Mouse (Mus musculus) E14TG2a.4 (cell line): Measurements from ENCODE around the gene Itgax.
A peak's percentile ranks its signal among the peaks of the same experiment; 100 is the strongest.
"Not testable (repeated sequence)": the region's sequence is repeated elsewhere in the genome, so short reads cannot be mapped to it uniquely, and the experiment has no call there.

ENCODE experiments used
- H3K27me3 ChIP-seq: 2 replicates; pipeline ENCODE4 v1.6.1; 2014; ENCODE audit warnings: low read length, control low read depth; ENCODE audit not compliant: insufficient read depth
- H3K36me3 ChIP-seq: 2 replicates; pipeline ENCODE4 v1.6.1; 2014; ENCODE audit warnings: low read length, control low read depth; ENCODE audit not compliant: insufficient read depth
- H3K4me1 ChIP-seq: replicated peaks from 2 replicates; pipeline ENCODE4 v1.6.1; 2014; ENCODE audit warnings: low read depth, low read length, control low read depth
- H3K4me3 ChIP-seq: replicated peaks from 2 replicates; pipeline ENCODE4 v1.5.1; 2014; ENCODE audit warnings: mild to moderate bottlenecking, low read length
- H3K9me3 ChIP-seq: 2 replicates; pipeline ENCODE4 v1.6.1; 2014; ENCODE audit warnings: low read length, control low read depth
- CTCF ChIP-seq: conservative IDR thresholded peaks from 2 replicates; pipeline ENCODE4 v1.5.1; 2014; ENCODE audit warnings: low read length
- NANOG ChIP-seq: IDR thresholded peaks from 2 replicates; pipeline ENCODE4 v1.6.1; 2014; ENCODE audit warnings: borderline replicate concordance, low read length, mixed read lengths
- POU5F1 ChIP-seq: IDR thresholded peaks from 2 replicates; pipeline ENCODE4 v1.6.1; 2014; ENCODE audit warnings: low read length, borderline replicate concordance

Gene Itgax

GRCm38 (mm10) chr7:128139611-128140010 is 10.3 kb downstream of the Itgax start:
- Histone ChIP-seq H3K4me1 (no peaks in the 10 kb centered on the region), H3K9me3 (no peaks in the 10 kb centered on the region), H3K4me3 (no peak overlapping the region), H3K36me3 (no peaks in the 10 kb centered on the region), H3K27me3 (0 out of 2 replicates have a peak, but pooled peaks cover 3% of the 10 kb centered on the region)
- TF ChIP-seq POU5F1 (no peak), NANOG (no peak), CTCF (no peak)

- peaks cover 10% of the 10 kb centered on the region; the same call in 1 of the 2 replicates for H3K27me3 ChIP-seq
- H3K36me3 ChIP-seq: no peaks in the 10 kb centered on the region
- no peaks in the 10 kb centered on the region for H3K9me3 ChIP-seq
- no peak overlapping the region for H3K4me3 ChIP-seq
- TF ChIP-seq NANOG (no peak), POU5F1 (no peak), CTCF (no peak)
- H3K4me1 ChIP-seq: peaks cover 10% of the 10 kb centered on the region
Measured at GRCm38 (mm10) chr7:128150970-128151369, 21.6 kb downstream of the Itgax start.

- no peaks in the 10 kb centered on the region for H3K36me3 ChIP-seq
- H3K4me3 ChIP-seq: 0 out of 2 replicates have a peak within 1 kb of the TSS, but pooled peaks have one; percentile 29
- H3K9me3 ChIP-seq: no peaks in the 10 kb centered on the region
- H3K4me1 ChIP-seq: peaks cover 10% of the 10 kb centered on the region
- H3K27me3 ChIP-seq: peaks cover 10% of the 10 kb centered on the region; the same call in 1 of the 2 replicates
- TF ChIP-seq NANOG: no peak
- TF ChIP-seq POU5F1: no peak
- no peak for TF ChIP-seq CTCF
Measured at GRCm38 (mm10) chr7:128154076-128154475, 24.7 kb downstream of the Itgax start, which contains the start of gene Itgad. Itgad (plus strand) TSS chr7:128154376.

DNA sequence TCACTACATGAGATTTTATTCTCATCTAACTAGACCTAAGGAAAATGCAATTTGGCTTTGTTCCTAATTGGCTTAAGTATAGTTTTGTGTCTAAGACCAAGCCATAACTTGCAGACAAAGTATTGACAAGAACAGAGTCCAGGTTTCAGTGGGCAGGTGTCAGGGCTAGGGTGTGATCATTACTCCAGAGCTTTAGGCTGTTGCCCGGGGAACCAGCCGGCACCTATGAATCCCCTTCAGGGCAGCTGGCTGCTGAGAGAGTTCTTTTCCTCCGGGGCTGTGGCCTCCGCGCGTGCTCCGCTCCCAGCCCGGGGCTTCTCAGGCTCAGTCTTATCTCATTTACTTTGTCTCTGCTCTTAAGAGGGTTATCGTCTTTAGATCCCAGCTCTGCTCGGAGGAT is 25.6 kb downstream of the Itgax start:
- H3K36me3 ChIP-seq: no peaks in the 10 kb centered on the region
- TF ChIP-seq NANOG: no peak
- no peak for TF ChIP-seq POU5F1
- TF ChIP-seq CTCF: no peak

DNA sequence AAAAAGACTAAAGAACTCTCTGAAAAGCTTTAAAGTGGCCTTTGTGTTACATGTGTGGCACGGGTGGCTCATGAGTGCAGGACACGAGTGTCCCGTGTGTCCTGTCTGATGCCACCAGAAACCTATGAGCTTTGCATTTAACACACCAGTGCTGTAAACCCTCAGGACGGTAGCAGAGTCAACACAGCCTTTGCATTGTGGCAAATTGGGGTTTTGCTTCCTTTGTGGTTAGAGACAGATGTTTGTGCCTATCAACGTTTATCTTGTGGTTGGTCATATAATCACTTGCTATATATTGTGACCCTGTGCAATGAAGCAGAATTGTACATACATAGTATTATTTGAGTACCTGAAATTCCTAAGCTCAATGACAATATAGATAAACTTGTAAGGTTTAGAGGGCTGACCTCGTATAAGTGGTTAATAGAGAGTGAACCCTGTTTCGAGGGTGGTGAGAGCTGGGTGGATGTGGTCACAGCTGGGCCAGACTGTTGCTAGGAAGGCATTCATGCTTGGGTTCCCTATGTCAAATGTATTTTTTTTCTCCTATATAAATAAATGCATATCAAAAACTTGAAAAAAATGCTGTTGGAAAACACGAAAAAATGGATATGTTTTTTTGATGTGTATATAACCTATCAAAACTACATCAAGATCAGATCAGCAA is 29.5 kb downstream of the Itgax start:
- H3K9me3 ChIP-seq, H3K4me3 ChIP-seq, H3K27me3 ChIP-seq, H3K4me1 ChIP-seq, H3K36me3 ChIP-seq: not testable (repeated sequence)

More for the DNA sequence above, 25.6 kb downstream of the Itgax start:
- Histone ChIP-seq H3K27me3 (peaks cover 10% of the 10 kb centered on the region; the same call in 1 of the 2 replicates), H3K9me3 (no peaks in the 10 kb centered on the region), H3K4me1 (peaks cover 10% of the 10 kb centered on the region), H3K4me3 (no peak overlapping the region)

DNA sequence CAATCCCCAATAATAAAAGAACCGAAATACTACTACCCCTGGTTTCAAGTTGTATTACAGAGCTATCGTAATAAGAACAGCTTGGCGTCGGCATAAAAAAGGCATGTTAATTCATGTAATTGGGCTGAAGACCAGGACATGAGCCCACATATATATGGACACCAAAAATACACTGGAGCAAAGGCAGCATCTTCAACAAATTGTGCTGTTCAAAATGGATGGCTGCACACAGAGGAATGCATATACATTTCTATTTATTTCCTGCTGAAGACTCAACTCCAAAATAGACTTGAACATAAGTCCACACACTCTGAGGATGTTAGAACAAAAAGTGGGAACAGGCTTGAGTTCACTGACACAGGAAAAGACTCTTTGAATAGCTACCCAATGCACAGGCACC is 34.7 kb downstream of the Itgax start:
- H3K9me3 ChIP-seq: no peaks in the 10 kb centered on the region
- no peaks in the 10 kb centered on the region for H3K27me3 ChIP-seq
- no peaks in the 10 kb centered on the region for H3K36me3 ChIP-seq
- H3K4me3 ChIP-seq: no peak overlapping the region
- H3K4me1 ChIP-seq: 0 out of 2 replicates have a peak, but pooled peaks cover 2% of the 10 kb centered on the region
- TF ChIP-seq POU5F1 (no peak), CTCF (no peak), NANOG (no peak)

- no peaks in the 10 kb centered on the region for H3K9me3 ChIP-seq
- no peaks in the 10 kb centered on the region for H3K36me3 ChIP-seq
- H3K4me3 ChIP-seq: no peak overlapping the region
- no peaks in the 10 kb centered on the region for H3K27me3 ChIP-seq
- H3K4me1 ChIP-seq: 0 out of 2 replicates have a peak, but pooled peaks cover 3% of the 10 kb centered on the region
- TF ChIP-seq NANOG (no peak), CTCF (no peak), POU5F1 (no peak)
Measured at GRCm38 (mm10) chr7:128166391-128166790, 37.0 kb downstream of the Itgax start.

GRCm38 (mm10) chr7:128169996-128170395 is 40.6 kb downstream of the Itgax start:
- TF ChIP-seq POU5F1: no peak
- no peak for TF ChIP-seq CTCF
- TF ChIP-seq NANOG: no peak
- H3K27me3 ChIP-seq: 0 out of 2 replicates have a peak, but pooled peaks cover 2% of the 10 kb centered on the region
- no peaks in the 10 kb centered on the region for H3K36me3 ChIP-seq
- H3K4me1 ChIP-seq: 0 out of 2 replicates have a peak, but pooled peaks cover 3% of the 10 kb centered on the region
- H3K4me3 ChIP-seq: no peak overlapping the region
- H3K9me3 ChIP-seq: no peaks in the 10 kb centered on the region

- H3K9me3 ChIP-seq: no peaks in the 10 kb centered on the region
- TF ChIP-seq NANOG (no peak), POU5F1 (no peak), CTCF (no peak)
- no peaks in the 10 kb centered on the region for H3K36me3 ChIP-seq
- no peaks in the 10 kb centered on the region for H3K4me1 ChIP-seq
- no peak overlapping the region for H3K4me3 ChIP-seq
- peaks cover 9% of the 10 kb centered on the region for H3K27me3 ChIP-seq
Measured at GRCm38 (mm10) chr7:128178385-128178784, 49.0 kb downstream of the Itgax start.
